Mouse (Mus musculus) gastrocnemius, postnatal 36 days (tissue): ENCODE results near the gene P2ry10b. TPM values are rescaled to one million over a fixed set of nuclear protein-coding genes. Genes with fewer than 3 reads are reported as not detected.

Experiments used
- DNase-seq, 2 experiments: peaks; one replicate each; pipeline ENCODE4 v3.0.0; 2022
- intact Hi-C: fragments of 180-260 bp; cut with DNase I; formaldehyde crosslinking; loops from one replicate; pipeline ENCODE4 v1.15.1; 2025
- long read RNA-seq, 2 experiments: library from polyadenylated mRNA; stranded (forward); transcript quantifications; one replicate each; pipeline ENCODE4 v2.0.0; 2021
- total RNA-seq, 2 experiments: library from RNA; stranded (reverse); gene quantifications; 2 replicates each; pipeline ENCODE4 v1.2.3; 2021

Gene P2ry10b
- total RNA-seq: under 1 TPM; 0.17 to 0.48 TPM
- long read RNA-seq, experiment 1, partial matches to known transcripts: 0 of 1 reads
- long read RNA-seq, experiment 1, other reads (novel, unspliced or antisense): 0 of 1 reads
- long read RNA-seq, experiment 2: 0 reads

- DNase-seq: no peak
- intact Hi-C loops: no loop called here
Measured at GRCm38 (mm10) chrX:107148681-107149080, at the start of gene P2ry10b. Gene P2ry10b, plus strand, starts transcription at chrX:107148927.

- intact Hi-C loops: no loop called here
- no peak for DNase-seq
Measured at GRCm38 (mm10) chrX:107116333-107116732, 32.4 kb upstream of the P2ry10b start.

GRCm38 (mm10) chrX:107116987-107117386 is 31.7 kb upstream of the P2ry10b start:
- intact Hi-C loops: no loop called here
- no peak for DNase-seq

- intact Hi-C loops: no loop called here
- no peak for DNase-seq
Measured at GRCm38 (mm10) chrX:107143184-107143583, 5.5 kb upstream of the P2ry10b start.

- DNase-seq: no peak
- intact Hi-C loops: no loop called here
Measured at GRCm38 (mm10) chrX:107143930-107144329, 4.8 kb upstream of the P2ry10b start.

- intact Hi-C loops: no loop called here
- DNase-seq: no peak
Measured at GRCm38 (mm10) chrX:107149391-107149993, 765 bp downstream of the P2ry10b start.

- intact Hi-C loops: no loop called here
- DNase-seq: no peak
Measured at GRCm38 (mm10) chrX:107150027-107150426, 1.3 kb downstream of the P2ry10b start.

- intact Hi-C loops: no loop called here
- peak in 1 of 2 experiments; percentile 9 for DNase-seq
Measured at GRCm38 (mm10) chrX:107150752-107151515, 2.2 kb downstream of the P2ry10b start.

GRCm38 (mm10) chrX:107156021-107156420 is 7.3 kb downstream of the P2ry10b start:
- intact Hi-C loops: no loop called here
- DNase-seq: no peak

GRCm38 (mm10) chrX:107160496-107160895 is 11.8 kb downstream of the P2ry10b start:
- DNase-seq: no peak
- intact Hi-C loops: no loop called here

GRCm38 (mm10) chrX:107168281-107168680 is 19.6 kb downstream of the P2ry10b start:
- intact Hi-C loops: loop anchor here (5.0 kb wide), 1 partner anchor 371 kb away; no protein-coding TSS in a partner anchor
- DNase-seq: no peak

GRCm38 (mm10) chrX:107169128-107169527 is 20.4 kb downstream of the P2ry10b start:
- no peak for DNase-seq
- intact Hi-C loops: loop anchor here (5.0 kb wide), 1 partner anchor 372 kb away; no protein-coding TSS in a partner anchor

GRCm38 (mm10) chrX:107178742-107179141 is 30.0 kb downstream of the P2ry10b start:
- no peak for DNase-seq
- intact Hi-C loops: no loop called here

GRCm38 (mm10) chrX:107217577-107218090 is 68.9 kb downstream of the P2ry10b start:
- DNase-seq: no peak
- intact Hi-C loops: no loop called here

Other genes with a start within 250 kb of the P2ry10b start
- gene Lpar4, start 228.3 kb upstream of the P2ry10b start, total RNA-seq: under 1 TPM; 0.56 to 0.94 TPM
- gene P2ry10, start 60.4 kb upstream of the P2ry10b start, total RNA-seq: under 1 TPM in 1 of 2 experiments, not detected in 1; 0.36 TPM
- gene Gpr174, start 107.0 kb downstream of the P2ry10b start, total RNA-seq: under 1 TPM in 1 of 2 experiments, not detected in 1; 0.10 TPM